Mouse (Mus musculus) hindbrain, embryonic 11.5 days (tissue): ENCODE measurements around the gene Wap. TPM values are rescaled to one million over a fixed set of nuclear protein-coding genes. Genes with fewer than 3 reads are reported as not detected.
A peak's percentile ranks its signal among the peaks of the same experiment; 100 is the strongest.
"Not testable (repeated sequence)": the region's sequence is repeated elsewhere in the genome, so short reads cannot be mapped to it uniquely, and the experiment has no call there.

Experiments
- ATAC-seq: fragments of 200-750 bp; cut with Nextera tagmentation; 2 replicates; pipeline ENCODE4 v1.8.0; 2017; ENCODE audit warnings: mild to moderate bottlenecking, moderate TSS enrichment, moderate library complexity; ENCODE audit not compliant: low FRiP score
- DNase-seq: peaks from one replicate; pipeline ENCODE4 v3.0.0-alpha.2; 2015; ENCODE audit warnings: low spot score
- H3K27ac ChIP-seq: fragments of 300-500 bp; sonication (generic); 2 replicates; pipeline ENCODE4 v1.5.1; 2014; ENCODE audit warnings: mild to moderate bottlenecking, low read depth, low read length
- H3K27me3 ChIP-seq: fragments of 300-500 bp; sonication (generic); 2 replicates; pipeline ENCODE4 v1.6.1; 2014; ENCODE audit warnings: mild to moderate bottlenecking, low read length, moderate library complexity, mixed read lengths; ENCODE audit not compliant: control insufficient read depth, insufficient read depth
- H3K36me3 ChIP-seq: fragments of 300-500 bp; sonication (generic); 2 replicates; pipeline ENCODE4 v1.6.1; 2014; ENCODE audit warnings: mild to moderate bottlenecking, low read length, moderate library complexity, mixed read lengths; ENCODE audit not compliant: control insufficient read depth, insufficient read depth
- H3K4me1 ChIP-seq: fragments of 300-500 bp; sonication (generic); replicated peaks from 2 replicates; pipeline ENCODE4 v1.6.1; 2014; ENCODE audit warnings: low read length, mixed read lengths; ENCODE audit not compliant: control insufficient read depth, insufficient read depth
- H3K4me2 ChIP-seq: fragments of 300-500 bp; sonication (generic); replicated peaks from 2 replicates; pipeline ENCODE4 v1.6.1; 2014; ENCODE audit warnings: mild to moderate bottlenecking, low read depth, low read length
- H3K4me3 ChIP-seq: fragments of 300-500 bp; sonication (generic); 2 replicates; pipeline ENCODE4 v1.5.1; 2014; ENCODE audit warnings: low read depth, low read length
- H3K9ac ChIP-seq: fragments of 300-500 bp; sonication (generic); 2 replicates; pipeline ENCODE4 v1.6.1; 2014; ENCODE audit warnings: low read depth, low read length
- H3K9me3 ChIP-seq: fragments of 300-500 bp; sonication (generic); 2 replicates; pipeline ENCODE4 v1.6.1; 2016; ENCODE audit warnings: low read length; ENCODE audit not compliant: control insufficient read depth
- whole genome bisulfite sequencing: fragments of 180-500 bp; shearing (Covaris S2); extraction: QIAGEN DNeasy Blood & Tissue Kit; methylation state at CpG from one replicate; pipeline ENCODE4 v1.1.7; 2014; 5-methylcytosine and 5-hydroxymethylcytosine counted together
- polyA plus RNA-seq: library from polyadenylated mRNA; unstranded; fragments of >200 nt; fragmentation: Nextera tagmentation; extraction: Ambion mirVana; gene quantifications from 2 replicates; pipeline ENCODE4 v1.2.1, GENCODE M21; 2014

The Wap gene
- polyA plus RNA-seq, 1 experiment from 2014 or later, result not detected

GRCm38 (mm10) chr11:6670044-6670443 lies 31.6 kb upstream of the Wap start:
- Histone ChIP-seq H3K4me1 (no peaks in the 10 kb centered on the region), H3K4me2 (no peak overlapping the region), H3K36me3 (no peaks in the 10 kb centered on the region), H3K27me3 (no peaks in the 10 kb centered on the region), H3K4me3 (no peak overlapping the region), H3K27ac (no peak overlapping the region), H3K9ac (no peak overlapping the region), H3K9me3 (no peaks in the 10 kb centered on the region)
- DNase-seq, result no peak
- 43% methylated on average over 2 of the region's 2 CpGs for WGBS
- no peak for ATAC-seq

DNA sequence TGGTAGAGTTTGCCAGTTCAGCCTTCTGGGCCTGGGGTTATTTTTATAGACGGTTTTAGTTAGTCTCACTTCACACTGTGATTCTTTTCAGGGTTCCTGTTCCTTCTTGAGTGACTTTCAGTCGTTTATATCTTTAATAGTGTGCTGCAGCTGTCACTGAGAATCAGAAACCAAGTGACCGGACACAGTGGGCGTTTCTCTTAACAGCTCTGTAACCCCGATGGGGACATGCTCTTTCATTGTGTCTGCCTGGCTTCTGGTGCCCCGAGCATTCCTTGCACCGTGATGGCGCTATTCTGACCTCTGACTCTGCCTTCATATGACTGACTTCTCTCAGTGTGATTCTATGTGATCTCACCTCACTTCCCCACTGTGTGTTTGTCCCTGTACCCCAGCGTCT lies 30.6 kb upstream of the Wap start:
- no peaks in the 10 kb centered on the region for H3K36me3 ChIP-seq
- H3K27ac ChIP-seq, result no peak overlapping the region
- no peak overlapping the region for H3K4me2 ChIP-seq
- DNase-seq (no peak), ATAC-seq (no peak)
- H3K4me3 ChIP-seq, result no peak overlapping the region
- H3K9ac ChIP-seq, result no peak overlapping the region
- no peaks in the 10 kb centered on the region for H3K9me3 ChIP-seq
- no peaks in the 10 kb centered on the region for H3K27me3 ChIP-seq
- 27% methylated on average over 9 of the region's 9 CpGs for WGBS
- H3K4me1 ChIP-seq, result no peaks in the 10 kb centered on the region

- no peak overlapping the region for H3K9ac ChIP-seq
- ATAC-seq, result no peak
- no peak for DNase-seq
- H3K27ac ChIP-seq, result no peak overlapping the region
- no peak overlapping the region for H3K4me3 ChIP-seq
- H3K4me2 ChIP-seq, result no peak overlapping the region
- no peaks in the 10 kb centered on the region for H3K9me3 ChIP-seq
- no peaks in the 10 kb centered on the region for H3K4me1 ChIP-seq
- H3K27me3 ChIP-seq, result no peaks in the 10 kb centered on the region
- H3K36me3 ChIP-seq, result no peaks in the 10 kb centered on the region
- WGBS, result 84% methylated on average over 2 of the region's 2 CpGs
Observed at GRCm38 (mm10) chr11:6666634-6667033, 28.2 kb upstream of the Wap start.

- no peak overlapping the region for H3K9ac ChIP-seq
- no peak overlapping the region for H3K4me3 ChIP-seq
- 50% methylated on average over 14 of the region's 14 CpGs for WGBS
- no peaks in the 10 kb centered on the region for H3K4me1 ChIP-seq
- H3K4me2 ChIP-seq, result no peak overlapping the region
- H3K27ac ChIP-seq, result no peak overlapping the region
- H3K9me3 ChIP-seq, result no peaks in the 10 kb centered on the region
- no peak for DNase-seq
- H3K36me3 ChIP-seq, result no peaks in the 10 kb centered on the region
- H3K27me3 ChIP-seq, result no peaks in the 10 kb centered on the region
- ATAC-seq, result no peak
Observed at GRCm38 (mm10) chr11:6661206-6661605, 22.8 kb upstream of the Wap start.

DNA sequence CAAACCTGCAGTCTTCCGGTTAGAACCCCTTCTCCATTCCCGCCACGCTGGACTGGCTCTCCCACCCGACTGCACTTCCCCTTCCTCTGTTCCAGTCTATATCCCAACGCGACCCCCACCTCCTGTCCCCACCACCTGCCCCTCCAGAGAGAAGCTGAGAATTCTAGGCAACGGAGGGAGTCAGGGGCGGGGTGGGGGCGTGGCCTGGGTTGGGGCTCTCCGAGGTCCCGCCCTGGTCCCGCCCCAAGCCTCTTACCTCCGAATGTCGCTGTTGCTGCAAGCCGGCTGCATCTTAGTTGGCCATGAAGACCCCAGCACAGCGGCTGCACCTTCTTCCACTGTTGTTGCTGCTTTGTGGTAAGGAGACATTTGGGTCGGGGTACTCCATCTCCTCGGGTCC lies 19.8 kb upstream of the Wap start, which contains the start of gene Ramp3:
Gene Ramp3, plus strand, starts transcription at position 251 of the 400 bp plus-strand sequence.
- under 1% methylated on average over 18 of the region's 18 CpGs for WGBS

GRCm38 (mm10) chr11:6654903-6655302 lies 16.5 kb upstream of the Wap start:
- no peak overlapping the region for H3K4me2 ChIP-seq
- no peak overlapping the region for H3K4me3 ChIP-seq
- no peak overlapping the region for H3K9ac ChIP-seq
- no peak overlapping the region for H3K27ac ChIP-seq
- ATAC-seq (peak; percentile 46), DNase-seq (peak; percentile 94)
- H3K9me3 ChIP-seq, result no peaks in the 10 kb centered on the region
- no peaks in the 10 kb centered on the region for H3K27me3 ChIP-seq
- WGBS, result 5% methylated on average over 2 of the region's 2 CpGs
- H3K36me3 ChIP-seq, result no peaks in the 10 kb centered on the region
- no peaks in the 10 kb centered on the region for H3K4me1 ChIP-seq

More for the DNA sequence above, 19.8 kb upstream of the Wap start, which contains the start of gene Ramp3:
- Histone ChIP-seq H3K27me3 (no peaks in the 10 kb centered on the region), H3K36me3 (no peaks in the 10 kb centered on the region), H3K4me1 (no peaks in the 10 kb centered on the region), H3K9ac (peak within 1 kb of the TSS; percentile 31; the same call in 1 of the 2 replicates), H3K27ac (no peak within 1 kb of the TSS), H3K4me2 (peak within 1 kb of the TSS; percentile 65), H3K4me3 (peak within 1 kb of the TSS; percentile 37), H3K9me3 (no peaks in the 10 kb centered on the region)
- ATAC-seq (peak; percentile 74), DNase-seq (peak; percentile 85)

DNA sequence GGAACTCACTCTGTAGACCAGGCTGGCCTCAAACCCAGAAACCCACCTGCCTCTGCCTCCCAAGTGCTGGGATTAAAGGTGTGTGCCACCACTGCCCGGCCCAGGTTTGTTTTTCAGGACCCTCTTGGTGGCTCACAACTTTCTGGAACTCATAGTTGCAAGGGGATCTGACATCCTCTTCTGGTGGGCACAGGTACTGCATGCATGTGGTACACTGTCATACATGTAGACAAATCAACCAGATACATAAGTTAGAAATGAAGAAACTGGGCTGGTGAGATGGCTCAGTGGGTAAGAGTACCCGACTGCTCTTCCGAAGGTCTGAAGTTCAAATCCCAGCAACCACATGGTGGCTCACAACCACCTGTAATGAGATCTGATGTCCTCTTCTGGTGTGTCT lies 14.5 kb upstream of the Wap start:
- not testable (repeated sequence) for H3K4me3 ChIP-seq, H3K27ac ChIP-seq, H3K36me3 ChIP-seq, ATAC-seq, DNase-seq, H3K9me3 ChIP-seq, H3K9ac ChIP-seq, H3K27me3 ChIP-seq, H3K4me1 ChIP-seq, H3K4me2 ChIP-seq
- WGBS, result 75% methylated on average over 3 of the region's 3 CpGs

DNA sequence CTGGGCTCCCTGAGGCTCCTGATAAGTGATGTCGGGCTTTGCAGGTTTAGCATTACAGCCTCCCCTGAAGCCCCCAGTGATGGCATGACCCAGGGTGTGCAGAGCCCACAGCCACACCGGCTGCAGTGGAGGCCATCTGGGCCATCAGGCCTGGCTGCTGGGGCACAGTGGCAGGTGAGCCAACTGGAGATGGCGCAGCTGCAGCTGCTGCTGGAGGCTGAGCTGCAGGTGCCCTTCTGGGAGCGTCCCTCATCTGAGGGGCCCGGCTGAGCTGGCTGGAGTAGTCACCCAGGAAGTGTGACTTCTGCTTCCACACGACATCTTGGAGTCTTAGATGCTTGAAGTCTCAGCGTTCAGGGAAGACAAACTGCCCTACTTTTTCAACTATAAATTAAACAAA lies 12.1 kb upstream of the Wap start:
- Histone ChIP-seq H3K27me3 (no peaks in the 10 kb centered on the region), H3K4me3 (no peak overlapping the region), H3K36me3 (no peaks in the 10 kb centered on the region), H3K4me2 (no peak overlapping the region), H3K4me1 (no peaks in the 10 kb centered on the region), H3K9ac (no peak overlapping the region), H3K9me3 (no peaks in the 10 kb centered on the region), H3K27ac (no peak overlapping the region)
- DNase-seq (no peak), ATAC-seq (no peak)
- 63% methylated on average over 7 of the region's 7 CpGs for WGBS

GRCm38 (mm10) chr11:6647831-6648724 lies 9.6 kb upstream of the Wap start:
- WGBS, result 65% methylated on average over 9 of the region's 9 CpGs
- H3K9me3 ChIP-seq, result no peaks in the 10 kb centered on the region

More at GRCm38 (mm10) chr11:6647831-6648724, 9.6 kb upstream of the Wap start:
- ATAC-seq, result no peak
- Histone ChIP-seq H3K9ac (no peak overlapping the region), H3K4me2 (no peak overlapping the region), H3K27me3 (no peaks in the 10 kb centered on the region), H3K36me3 (no peaks in the 10 kb centered on the region), H3K4me1 (no peaks in the 10 kb centered on the region), H3K4me3 (no peak overlapping the region), H3K27ac (no peak overlapping the region)
- DNase-seq, result no peak
